Mouse (Mus musculus) limb, embryonic 15.5 days (tissue): ENCODE data around the gene Zfp942. TPM values are rescaled to one million over a fixed set of nuclear protein-coding genes. Genes with fewer than 3 reads are reported as not detected.
"Not testable (repeated sequence)": the region's sequence is repeated elsewhere in the genome, so short reads cannot be mapped to it uniquely, and the experiment has no call there.

Experiments
- ATAC-seq: fragments of 200-750 bp; cut with Nextera tagmentation; 2 replicates; pipeline ENCODE4 v1.8.0; 2017; ENCODE audit warnings: low read depth, moderate TSS enrichment; ENCODE audit not compliant: insufficient number of reproducible peaks, low FRiP score, low TSS enrichment
- H3K27ac ChIP-seq: fragments of 300-500 bp; sonication (generic); 2 replicates; pipeline ENCODE4 v1.5.1; 2015; ENCODE audit warnings: moderate library complexity, mild to moderate bottlenecking, inconsistent platforms
- H3K27me3 ChIP-seq: fragments of 300-500 bp; sonication (generic); 2 replicates; pipeline ENCODE4 v1.6.1; 2015; ENCODE audit warnings: inconsistent platforms
- H3K36me3 ChIP-seq: fragments of 300-500 bp; sonication (generic); 2 replicates; pipeline ENCODE4 v1.6.1; 2015; ENCODE audit warnings: inconsistent platforms
- H3K4me1 ChIP-seq: fragments of 300-500 bp; sonication (generic); 2 replicates; pipeline ENCODE4 v1.6.1; 2015; ENCODE audit warnings: inconsistent platforms
- H3K4me2 ChIP-seq: fragments of 300-500 bp; sonication (generic); 2 replicates; pipeline ENCODE4 v1.6.1; 2015; ENCODE audit warnings: mild to moderate bottlenecking, inconsistent platforms
- H3K4me3 ChIP-seq: fragments of 300-500 bp; sonication (generic); 2 replicates; pipeline ENCODE4 v1.5.1; 2015; ENCODE audit warnings: mild to moderate bottlenecking, inconsistent platforms
- H3K9ac ChIP-seq: fragments of 300-500 bp; sonication (generic); 2 replicates; pipeline ENCODE4 v1.6.1; 2015; ENCODE audit warnings: inconsistent platforms
- H3K9me3 ChIP-seq: fragments of 300-500 bp; sonication (generic); 2 replicates; pipeline ENCODE4 v1.6.1; 2016; ENCODE audit warnings: inconsistent platforms
- WGBS: fragments of 180-500 bp; shearing (Covaris S2); methylation state at CpG from one replicate; pipeline ENCODE4 v1.1.7; 2015; 5-methylcytosine and 5-hydroxymethylcytosine counted together
- polyA plus RNA-seq: library from polyadenylated mRNA; unstranded; fragments of >200 nt; fragmentation: Nextera tagmentation; extraction: Ambion mirVana; gene quantifications from 2 replicates; pipeline ENCODE4 v1.2.1, GENCODE M21; 2015

Zfp942 gene
- 19.7 and 19.8 TPM in 2 replicates for polyA plus RNA-seq

DNA sequence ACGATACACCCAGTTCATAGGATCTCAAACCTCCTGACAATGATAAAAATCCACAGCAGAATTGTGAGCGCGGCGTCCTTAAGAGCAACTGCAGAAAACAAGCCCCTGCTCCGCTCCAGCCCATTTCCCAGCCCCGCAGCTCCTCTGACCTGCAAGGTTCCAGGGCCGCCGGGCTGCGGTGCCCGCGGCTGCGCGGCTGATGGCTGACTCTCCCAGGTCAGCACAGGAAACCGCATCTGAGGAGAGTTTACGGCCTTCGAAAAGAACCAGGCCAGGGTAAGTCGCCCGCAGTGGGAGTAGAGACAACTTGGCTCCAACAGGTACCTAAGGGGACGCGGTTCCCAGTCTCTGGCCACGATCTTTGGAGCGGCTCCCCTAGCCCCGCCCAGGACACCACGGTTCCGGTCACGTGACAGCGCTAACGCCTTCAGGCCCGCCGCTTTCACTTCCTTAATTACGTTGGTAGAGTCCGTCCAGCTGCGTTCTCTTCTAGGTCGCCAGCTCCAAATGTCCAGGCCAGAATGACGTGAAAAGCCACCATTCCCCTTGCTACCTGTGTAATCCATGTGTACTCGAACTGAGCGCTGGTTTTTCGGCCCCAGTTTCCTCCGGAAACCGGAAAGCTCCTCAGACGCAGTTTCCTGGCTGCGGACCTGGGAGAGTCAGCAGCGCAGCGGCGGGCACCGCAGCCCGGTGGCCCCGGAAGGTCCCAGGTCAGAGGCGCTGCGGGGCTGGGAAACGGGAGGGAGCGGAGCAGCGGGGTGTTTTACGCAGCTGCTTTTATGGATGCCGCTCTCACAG is at the start of gene Zfp942, which contains the start of gene Zfp943:
Gene Zfp942, minus strand, starts transcription at position 358 of the 801 bp plus-strand sequence.
Gene Zfp943, plus strand, starts transcription at position 446 of the 801 bp plus-strand sequence.
- Histone ChIP-seq H3K27ac (peak within 1 kb of the TSS; percentile 87), H3K4me2 (peak within 1 kb of the TSS; percentile 49), H3K4me3 (peak within 1 kb of the TSS; percentile 69), H3K9ac (peak within 1 kb of the TSS; percentile 71)
- not testable (repeated sequence) for H3K9me3 ChIP-seq, H3K4me1 ChIP-seq, H3K27me3 ChIP-seq, H3K36me3 ChIP-seq
- under 1% methylated on average over 39 of the region's 55 CpGs for WGBS
- peak; percentile 94 for ATAC-seq

DNA sequence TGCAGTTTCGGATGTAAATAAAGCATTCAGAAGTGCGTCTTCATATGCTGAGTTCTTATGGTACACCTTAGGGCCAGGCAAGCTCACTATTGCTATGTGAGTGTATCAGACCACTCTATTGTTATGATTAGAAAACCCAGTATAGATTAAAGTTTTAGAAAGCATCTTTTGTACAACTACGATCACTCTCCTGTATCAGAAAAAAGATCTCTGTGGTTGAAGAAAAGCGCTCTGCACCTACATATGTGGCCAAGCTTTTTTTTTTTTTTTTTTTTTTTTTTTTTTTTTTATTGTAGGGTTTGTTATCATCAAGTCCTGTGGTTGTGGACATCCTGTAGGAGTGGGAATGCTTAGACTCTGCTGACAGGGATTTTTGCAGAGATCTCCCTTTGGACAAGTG is 1.0 kb upstream of the Zfp942 start:
- Histone ChIP-seq H3K9ac (no peak overlapping the region), H3K9me3 (no peaks in the 10 kb centered on the region), H3K4me2 (peak overlapping the region; percentile 35), H3K27ac (no peak overlapping the region), H3K36me3 (peaks cover 8% of the 10 kb centered on the region), H3K27me3 (no peaks in the 10 kb centered on the region), H3K4me1 (peaks cover 8% of the 10 kb centered on the region), H3K4me3 (peak overlapping the region; percentile 69)
- no peak for ATAC-seq
- 53% methylated on average over 4 of the region's 4 CpGs for WGBS

DNA sequence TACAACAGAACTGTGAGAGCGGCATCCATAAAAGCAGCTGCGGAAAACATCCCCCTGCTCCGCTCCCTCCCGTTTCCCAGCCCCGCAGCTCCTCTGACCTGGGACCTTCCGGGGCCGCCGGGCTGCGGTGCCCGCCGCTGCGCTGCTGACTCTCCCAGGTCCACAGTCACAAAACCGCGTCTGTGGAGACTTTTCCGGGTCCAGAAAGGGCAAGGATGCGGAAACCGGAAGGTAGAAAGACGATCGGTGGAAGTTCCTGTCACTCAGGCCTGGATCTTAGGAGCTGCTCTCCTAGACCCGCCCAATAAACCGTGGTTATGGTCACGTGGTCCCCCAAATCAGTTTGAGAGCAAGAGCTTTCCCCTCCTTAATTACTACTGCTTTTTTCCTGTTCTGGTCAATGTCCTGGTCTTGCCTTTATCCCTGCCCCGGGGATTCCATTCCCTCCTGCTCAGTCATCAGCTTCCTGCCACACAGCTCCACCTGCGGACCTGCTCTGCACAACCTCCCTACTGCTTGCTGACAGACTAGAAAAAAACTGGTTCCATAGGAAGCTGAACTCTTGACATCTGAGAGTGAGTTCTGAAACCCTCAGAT is 52.7 kb downstream of the Zfp942 start, which contains the start of gene Zfp995:
Gene Zfp995, minus strand, starts transcription at position 471 of the 597 bp plus-strand sequence.
- under 1% methylated on average over 24 of the region's 24 CpGs for WGBS
- H3K27ac ChIP-seq: not testable (repeated sequence)

DNA sequence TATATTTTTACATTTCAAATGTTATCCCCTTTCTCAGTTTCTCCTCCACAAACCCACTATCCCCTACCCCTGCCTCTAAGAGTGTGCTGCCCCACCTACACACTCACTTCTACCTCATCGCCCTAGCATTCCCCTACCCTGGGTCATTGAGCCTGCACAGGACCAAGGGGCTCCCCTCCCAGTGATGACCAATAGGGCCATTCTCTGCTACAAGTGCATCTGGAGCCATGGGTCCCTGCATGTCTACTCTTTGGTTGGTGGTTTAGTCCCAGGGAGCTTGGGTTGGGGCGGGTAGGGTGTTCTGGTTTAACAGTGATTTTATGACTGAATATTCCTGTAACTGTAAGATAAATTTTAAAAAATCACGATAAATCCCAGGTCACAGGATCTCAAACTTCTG is 53.2 kb downstream of the Zfp942 start:
- Histone ChIP-seq H3K36me3 (no peaks in the 10 kb centered on the region), H3K4me2 (peak overlapping the region; percentile 61), H3K9ac (peak overlapping the region; percentile 61), H3K9me3 (no peaks in the 10 kb centered on the region), H3K4me1 (no peaks in the 10 kb centered on the region), H3K27me3 (no peaks in the 10 kb centered on the region), H3K4me3 (peak overlapping the region; percentile 66), H3K27ac (no peak overlapping the region)
- 5% methylated on average over 3 of the region's 3 CpGs for WGBS
- ATAC-seq: peak; percentile 52; the same call in 1 of the 2 replicates

More for the DNA sequence above, 52.7 kb downstream of the Zfp942 start, which contains the start of gene Zfp995:
- Histone ChIP-seq H3K4me2 (peak within 1 kb of the TSS; percentile 61), H3K9ac (peak within 1 kb of the TSS; percentile 61), H3K4me3 (peak within 1 kb of the TSS; percentile 66)
- not testable (repeated sequence) for H3K27me3 ChIP-seq, H3K36me3 ChIP-seq, H3K9me3 ChIP-seq, H3K4me1 ChIP-seq
- peak; percentile 90 for ATAC-seq

Other genes with a start within 250 kb of the Zfp942 start
- gene Zfp229, start 231.7 kb downstream of the Zfp942 start, polyA plus RNA-seq: 7.1 and 7.5 TPM in 2 replicates
- gene Zfp820, start 116.7 kb downstream of the Zfp942 start, polyA plus RNA-seq: 6.5 and 7.2 TPM in 2 replicates
- gene Zfp995, start 52.5 kb downstream of the Zfp942 start, polyA plus RNA-seq: 6.3 and 6.9 TPM in 2 replicates
- 17.2 and 18.5 TPM in 2 replicates for gene Zfp943, start 88 bp upstream of the Zfp942 start, polyA plus RNA-seq
- 2.1 and 2.3 TPM in 2 replicates for gene Zfp947, start 203.7 kb upstream of the Zfp942 start, polyA plus RNA-seq